Mouse (Mus musculus) cerebellum, adult 8-10 months (tissue): ENCODE results near the gene 2010109A12Rik.

ENCODE experiments used
- DNase-seq: peaks from one replicate; pipeline ENCODE4 v3.0.0; 2022

Gene 2010109A12Rik

GRCm38 (mm10) chr5:93206109-93207005 lies at the start of gene 2010109A12Rik, which contains the start of gene Ccni:
Gene 2010109A12Rik (plus strand): TSS chr5:93206518.
Gene Ccni (minus strand): TSS chr5:93206495.
- peak; percentile 97 for DNase-seq

GRCm38 (mm10) chr5:93163541-93163940 lies 42.8 kb upstream of the 2010109A12Rik start:
- peak; percentile 67 for DNase-seq

- DNase-seq = no peak
These were observed 38.3 kb upstream of the 2010109A12Rik start for GRCm38 (mm10) chr5:93167919-93168516.

GRCm38 (mm10) chr5:93168654-93169053 lies 37.7 kb upstream of the 2010109A12Rik start:
- DNase-seq = no peak

- DNase-seq = no peak
These were observed 34.9 kb upstream of the 2010109A12Rik start for GRCm38 (mm10) chr5:93171420-93171819.

- no peak for DNase-seq
These were observed 33.8 kb upstream of the 2010109A12Rik start for GRCm38 (mm10) chr5:93172536-93172935.

GRCm38 (mm10) chr5:93174675-93175074 lies 31.6 kb upstream of the 2010109A12Rik start:
- no peak for DNase-seq

GRCm38 (mm10) chr5:93178616-93179015 lies 27.7 kb upstream of the 2010109A12Rik start:
- no peak for DNase-seq

GRCm38 (mm10) chr5:93180252-93180651 lies 26.1 kb upstream of the 2010109A12Rik start:
- DNase-seq = peak; percentile 27

GRCm38 (mm10) chr5:93183311-93183710 lies 23.0 kb upstream of the 2010109A12Rik start:
- DNase-seq = no peak

GRCm38 (mm10) chr5:93184548-93184947 lies 21.8 kb upstream of the 2010109A12Rik start:
- DNase-seq = no peak

GRCm38 (mm10) chr5:93189607-93190006 lies 16.7 kb upstream of the 2010109A12Rik start:
- DNase-seq = no peak

- DNase-seq = no peak
These were observed 15.9 kb upstream of the 2010109A12Rik start for GRCm38 (mm10) chr5:93190428-93190827.

- no peak for DNase-seq
These were observed 8.1 kb upstream of the 2010109A12Rik start for GRCm38 (mm10) chr5:93198232-93198631.

GRCm38 (mm10) chr5:93201181-93201580 lies 5.1 kb upstream of the 2010109A12Rik start:
- DNase-seq = no peak

GRCm38 (mm10) chr5:93205371-93206108 lies 778 bp upstream of the 2010109A12Rik start:
- peak; percentile 64 for DNase-seq

- DNase-seq = no peak
These were observed 659 bp downstream of the 2010109A12Rik start for GRCm38 (mm10) chr5:93207006-93207348.

- no peak for DNase-seq
These were observed 1.2 kb downstream of the 2010109A12Rik start for GRCm38 (mm10) chr5:93207555-93207954.

GRCm38 (mm10) chr5:93218375-93218774 lies 12.1 kb downstream of the 2010109A12Rik start:
- no peak for DNase-seq

- DNase-seq = peak; percentile 61
These were observed 15.3 kb downstream of the 2010109A12Rik start for GRCm38 (mm10) chr5:93221661-93222060.

- no peak for DNase-seq
These were observed 18.2 kb downstream of the 2010109A12Rik start for GRCm38 (mm10) chr5:93224549-93224948.

- no peak for DNase-seq
These were observed 20.8 kb downstream of the 2010109A12Rik start for GRCm38 (mm10) chr5:93227157-93227556.

GRCm38 (mm10) chr5:93229527-93229926 lies 23.2 kb downstream of the 2010109A12Rik start:
- no peak for DNase-seq
